Mouse (Mus musculus) megakaryocyte, embryonic 14.5 days (primary cell): ENCODE measurements around the gene Pitpnc1.

Experiments
- FLI1 ChIP-seq: IDR thresholded peaks from 2 replicates; pipeline ENCODE4 v1.6.1; 2012; ENCODE audit warnings: low read length, inconsistent platforms, mixed read lengths
- GATA1 ChIP-seq: IDR thresholded peaks from 3 replicates; pipeline ENCODE4 v1.6.1; 2012; ENCODE audit warnings: mixed read lengths, low read length, inconsistent platforms, borderline replicate concordance

- TF ChIP-seq FLI1 (no peak), GATA1 (no peak)
Measured at GRCm38 (mm10) chr11:107365938-107366712, 104.4 kb downstream of the Pitpnc1 start.
